Mouse (Mus musculus) ES-Bruce4 (cell line): ENCODE measurements around the gene Kit. TPM values are rescaled to one million over a fixed set of nuclear protein-coding genes. Genes with fewer than 3 reads are reported as not detected.

Experiments
- H3K27ac ChIP-seq: 2 replicates; pipeline ENCODE4 v1.5.1; 2012; ENCODE audit warnings: low read length, inconsistent platforms; ENCODE audit not compliant: insufficient read depth
- H3K27me3 ChIP-seq: 2 replicates; pipeline ENCODE4 v1.6.1; 2012; ENCODE audit warnings: mild to moderate bottlenecking, low read length, inconsistent platforms; ENCODE audit not compliant: control insufficient read depth, poor library complexity, insufficient read depth, severe bottlenecking
- H3K36me3 ChIP-seq: 2 replicates; pipeline ENCODE4 v1.6.1; 2012; ENCODE audit warnings: inconsistent platforms, mild to moderate bottlenecking, low read length, moderate library complexity; ENCODE audit not compliant: control insufficient read depth, poor library complexity, insufficient read depth, severe bottlenecking
- H3K4me1 ChIP-seq: one replicate; pipeline ENCODE4 v1.8.1; 2011; ENCODE audit warnings: low read length; ENCODE audit not compliant: control insufficient read depth, insufficient read depth
- H3K4me3 ChIP-seq: 2 replicates; pipeline ENCODE4 v1.5.1; 2011; ENCODE audit warnings: low read depth, mild to moderate bottlenecking, low read length
- H3K9ac ChIP-seq: 2 replicates; pipeline ENCODE4 v1.6.1; 2012; ENCODE audit warnings: low read depth, mild to moderate bottlenecking, inconsistent platforms; ENCODE audit not compliant: poor library complexity, severe bottlenecking
- H3K9me3 ChIP-seq: replicated peaks from 2 replicates; pipeline ENCODE4 v1.6.1; 2012; ENCODE audit warnings: mild to moderate bottlenecking, low read length, inconsistent platforms; ENCODE audit not compliant: control insufficient read depth, poor library complexity, insufficient read depth, severe bottlenecking
- CTCF ChIP-seq: IDR thresholded peaks from one replicate; pipeline ENCODE4 v1.8.1; 2011; ENCODE audit warnings: low read depth, low read length
- EP300 ChIP-seq: IDR thresholded peaks from 2 replicates; pipeline ENCODE4 v1.6.1; 2011; ENCODE audit warnings: low read depth, low read length; ENCODE audit not compliant: insufficient read depth
- POLR2A ChIP-seq: IDR thresholded peaks from one replicate; pipeline ENCODE4 v1.8.1; 2011; ENCODE audit warnings: low read length; ENCODE audit not compliant: insufficient read depth
- polyA plus RNA-seq: library from polyadenylated mRNA; stranded (reverse); fragments of >200 nt; gene quantifications from 2 replicates; pipeline ENCODE4 v1.2.4, GENCODE M21; 2011; ENCODE audit warnings: low read depth; ENCODE audit not compliant: missing spikeins, insufficient read depth, insufficient read length

Kit gene
- polyA plus RNA-seq, 1 experiment: 36.4 TPM

DNA sequence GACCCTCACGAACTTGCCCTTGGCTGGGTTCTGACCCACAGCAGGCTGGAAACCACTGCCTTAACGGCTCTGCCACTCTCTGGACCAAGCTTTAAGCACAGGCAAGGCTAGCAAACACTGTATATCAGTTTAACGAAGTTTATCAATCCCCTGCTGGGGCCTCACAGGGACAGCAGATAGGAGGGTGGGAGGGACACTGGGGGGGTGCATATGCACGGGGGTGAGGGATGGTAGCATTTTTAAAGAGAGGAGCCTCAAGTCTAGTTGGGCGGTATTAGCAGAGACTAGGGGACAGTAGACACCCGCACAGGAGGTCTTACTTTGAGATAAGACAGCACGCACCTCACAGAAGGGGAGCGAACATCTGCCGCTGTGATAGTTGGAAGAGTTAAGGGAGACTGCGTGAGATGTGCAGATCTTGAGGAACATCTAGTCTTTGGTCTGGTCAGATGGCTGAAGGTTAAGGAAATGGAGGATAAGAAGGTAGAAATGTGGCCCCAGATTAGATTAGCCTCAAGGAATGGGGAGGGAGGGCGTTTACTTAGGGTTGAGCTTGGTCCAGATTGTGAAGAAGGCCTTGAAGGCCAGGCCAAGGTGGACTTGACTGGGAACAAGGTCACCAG is 5.0 kb downstream of the Kit start:
- H3K27ac ChIP-seq: no peak overlapping the region
- H3K9ac ChIP-seq: no peak overlapping the region
- no peaks in the 10 kb centered on the region for H3K9me3 ChIP-seq
- H3K36me3 ChIP-seq: no peaks in the 10 kb centered on the region
- peaks cover 1% of the 10 kb centered on the region for H3K4me1 ChIP-seq
- no peak overlapping the region for H3K4me3 ChIP-seq
- no peak for TF ChIP-seq POLR2A
- no peak for TF ChIP-seq EP300
- no peak for TF ChIP-seq CTCF
- no peaks in the 10 kb centered on the region for H3K27me3 ChIP-seq

DNA sequence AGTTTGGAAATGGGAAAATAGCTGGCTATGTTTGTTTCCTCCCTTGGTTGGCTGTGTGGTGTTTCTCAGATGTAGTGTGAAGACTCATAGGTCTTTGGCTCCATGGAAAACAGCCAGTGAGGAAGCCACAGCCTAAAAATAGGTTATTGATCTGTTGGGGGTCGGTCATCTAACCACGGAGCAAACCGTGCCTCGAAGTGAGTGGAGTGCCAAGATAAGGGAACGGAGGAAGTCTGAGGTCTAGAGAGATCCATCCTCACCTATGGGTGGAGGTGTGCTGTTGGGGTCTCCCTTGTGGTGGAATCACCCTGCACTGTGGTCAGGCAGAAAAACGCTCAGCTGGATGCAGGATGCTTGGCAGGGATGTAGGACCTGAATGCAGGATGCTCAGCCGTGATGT is 7.2 kb downstream of the Kit start:
- Histone ChIP-seq H3K27ac (no peak overlapping the region), H3K27me3 (no peaks in the 10 kb centered on the region), H3K4me3 (no peak overlapping the region), H3K9ac (no peak overlapping the region), H3K4me1 (peaks cover 1% of the 10 kb centered on the region), H3K9me3 (no peaks in the 10 kb centered on the region), H3K36me3 (no peaks in the 10 kb centered on the region)
- TF ChIP-seq EP300: no peak
- TF ChIP-seq CTCF: no peak
- TF ChIP-seq POLR2A: no peak

DNA sequence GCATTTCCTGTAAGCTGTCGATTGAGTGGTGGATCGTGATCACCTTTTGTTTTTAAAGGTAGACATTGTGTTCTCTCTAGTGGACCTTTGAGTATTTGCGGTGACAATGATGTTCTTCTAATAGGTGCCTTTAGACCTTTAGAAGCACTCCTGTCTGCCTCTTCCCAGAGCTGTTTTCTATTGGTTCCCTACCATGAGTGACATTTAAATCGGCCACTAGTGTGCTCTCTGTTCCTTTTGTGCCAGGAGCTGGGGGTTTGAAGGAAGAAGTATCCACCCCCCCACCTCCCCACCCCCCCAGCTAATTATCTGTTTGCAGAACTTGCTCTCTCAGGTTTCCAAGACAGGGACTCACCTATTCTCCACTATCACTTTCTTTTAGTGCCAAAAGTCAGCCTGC is 13.1 kb downstream of the Kit start:
- no peak overlapping the region for H3K9ac ChIP-seq
- H3K4me3 ChIP-seq: no peak overlapping the region
- H3K27me3 ChIP-seq: no peaks in the 10 kb centered on the region
- no peak overlapping the region for H3K27ac ChIP-seq
- H3K9me3 ChIP-seq: no peaks in the 10 kb centered on the region
- H3K36me3 ChIP-seq: no peaks in the 10 kb centered on the region
- H3K4me1 ChIP-seq: peaks cover 4% of the 10 kb centered on the region
- TF ChIP-seq POLR2A: no peak
- no peak for TF ChIP-seq EP300

DNA sequence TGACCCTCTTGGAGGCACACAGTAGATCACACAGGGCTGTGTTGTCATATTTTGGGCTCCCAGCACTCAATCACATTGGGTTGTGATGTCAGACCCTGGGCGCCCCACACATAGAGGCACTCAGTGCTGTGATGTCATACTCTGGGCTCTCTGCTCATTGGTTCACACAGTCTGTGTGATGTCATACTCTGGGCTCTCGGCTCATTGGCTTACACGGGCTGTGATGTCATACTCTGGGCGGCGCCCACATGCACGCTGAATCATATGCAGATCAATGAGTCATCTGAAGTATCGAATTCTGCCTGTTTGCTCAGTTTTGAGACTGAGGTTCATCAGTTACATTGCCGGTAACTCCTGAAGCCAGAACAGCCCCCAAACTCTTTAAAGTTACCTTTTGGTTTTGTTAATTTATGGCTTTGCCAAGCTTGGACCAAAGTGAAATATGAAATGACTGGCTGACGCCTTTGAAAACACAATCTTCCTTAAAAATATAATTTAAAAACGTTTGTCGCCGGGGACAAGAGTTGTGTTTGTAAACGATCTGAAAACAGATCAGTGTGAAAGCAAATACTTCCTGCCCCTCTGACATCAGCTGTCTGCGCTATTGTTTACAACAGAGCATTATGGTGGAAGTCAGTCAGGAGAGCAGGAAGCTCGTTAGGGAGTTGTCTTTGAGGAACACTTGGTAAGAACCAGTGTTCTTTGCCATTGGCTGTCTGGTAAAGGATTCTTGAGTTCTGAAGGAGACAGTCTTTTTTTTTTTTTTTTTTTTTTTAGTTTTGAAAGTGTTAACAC is 15.0 kb downstream of the Kit start:
- no peak overlapping the region for H3K4me3 ChIP-seq
- no peak overlapping the region for H3K9ac ChIP-seq
- H3K27ac ChIP-seq: no peak overlapping the region
- H3K27me3 ChIP-seq: no peaks in the 10 kb centered on the region
- H3K4me1 ChIP-seq: peaks cover 4% of the 10 kb centered on the region
- no peak for TF ChIP-seq CTCF
- no peak for TF ChIP-seq EP300
- TF ChIP-seq POLR2A: no peak
- no peaks in the 10 kb centered on the region for H3K9me3 ChIP-seq
- no peaks in the 10 kb centered on the region for H3K36me3 ChIP-seq

DNA sequence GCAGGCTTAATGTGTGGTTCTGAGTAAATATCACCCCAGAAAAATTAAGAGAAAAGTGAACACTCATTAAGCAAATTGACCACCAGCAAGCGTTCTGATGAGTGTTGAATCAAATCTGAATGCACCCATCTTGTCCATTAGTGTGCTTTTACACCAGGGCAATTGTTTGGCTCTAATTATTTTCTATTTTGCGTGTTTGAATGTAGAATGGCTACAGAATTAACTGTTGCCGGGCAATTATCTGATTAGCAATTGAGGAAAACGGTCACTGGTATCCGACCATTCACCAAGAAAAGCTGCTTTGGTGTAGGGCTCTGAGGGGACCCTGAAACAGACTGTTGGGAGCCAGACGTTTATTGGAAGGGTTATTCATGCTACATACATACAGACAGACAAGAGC is 16.2 kb downstream of the Kit start:
- Histone ChIP-seq H3K4me1 (peaks cover 4% of the 10 kb centered on the region), H3K9me3 (no peaks in the 10 kb centered on the region), H3K27ac (no peak overlapping the region), H3K36me3 (no peaks in the 10 kb centered on the region), H3K27me3 (no peaks in the 10 kb centered on the region), H3K4me3 (no peak overlapping the region), H3K9ac (no peak overlapping the region)
- TF ChIP-seq EP300 (no peak), POLR2A (no peak), CTCF (no peak)

DNA sequence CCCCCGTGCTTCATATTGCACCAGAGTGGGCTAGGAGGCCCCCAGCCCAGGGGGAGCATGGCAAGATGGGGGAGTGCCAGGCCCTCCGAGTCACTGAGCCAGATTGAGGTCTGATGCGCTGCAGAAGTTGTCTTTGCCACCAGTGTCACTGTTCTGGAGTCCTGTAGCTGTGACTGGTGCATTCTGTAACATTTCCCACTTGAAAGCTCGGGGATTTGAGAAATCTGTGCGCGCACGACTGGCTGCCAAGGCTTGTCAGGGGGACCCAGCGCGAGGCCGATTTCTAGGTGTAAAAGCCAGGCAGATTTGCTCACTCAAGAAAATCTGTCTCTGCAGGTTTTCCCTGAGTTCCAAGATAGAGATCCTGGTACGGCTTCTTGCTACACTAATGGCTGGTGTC is 16.9 kb downstream of the Kit start:
- H3K4me1 ChIP-seq: peaks cover 4% of the 10 kb centered on the region
- H3K4me3 ChIP-seq: no peak overlapping the region
- H3K9me3 ChIP-seq: no peaks in the 10 kb centered on the region
- TF ChIP-seq POLR2A (no peak), CTCF (no peak), EP300 (no peak)
- no peaks in the 10 kb centered on the region for H3K27me3 ChIP-seq
- no peaks in the 10 kb centered on the region for H3K36me3 ChIP-seq
- no peak overlapping the region for H3K9ac ChIP-seq
- H3K27ac ChIP-seq: no peak overlapping the region
